Mouse (Mus musculus): Measurements from ENCODE around the gene Rheb. TPM values are rescaled to one million over a fixed set of nuclear protein-coding genes. Genes with fewer than 3 reads are reported as not detected.

The Rheb gene
- 100 TPM for polyA plus RNA-seq (2017; shearing (Covaris generic))

GRCm38 (mm10) chr5:24842274-24843102 lies at the start of gene Rheb:
Rheb (minus strand) TSS chr5:24842624.

DNA sequence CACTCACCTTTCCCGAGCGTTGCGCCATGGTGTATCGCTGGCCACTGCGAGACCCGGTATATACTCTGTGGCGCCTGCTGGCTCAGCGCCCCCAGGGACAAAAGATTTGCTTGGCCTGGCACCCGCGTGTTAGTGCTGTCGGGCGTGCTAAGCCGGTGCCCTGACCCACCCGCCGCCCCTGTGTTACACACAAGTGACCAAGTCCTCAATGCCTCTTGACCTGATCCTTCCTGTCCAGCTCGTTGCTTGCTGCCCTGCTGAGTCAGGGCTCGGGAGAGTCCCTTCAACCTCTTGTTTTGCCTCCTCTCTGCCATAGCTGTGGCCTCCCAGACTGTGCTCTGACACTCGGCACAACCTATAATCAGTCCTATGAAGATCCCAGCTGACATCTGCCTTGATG lies 84.6 kb downstream of the Rheb start, which contains the start of gene Crygn:
Gene Crygn, minus strand, starts transcription at position 193 of the 400 bp plus-strand sequence.

Other genes starting within 250 kb of the Rheb start
- 1.6 TPM for gene Smarcd3, start 218.2 kb downstream of the Rheb start, polyA plus RNA-seq (2017; shearing (Covaris generic))
- 97.9 TPM for gene Nub1, start 157.1 kb downstream of the Rheb start, polyA plus RNA-seq (2017; shearing (Covaris generic))
- gene Wdr86, start 111.9 kb downstream of the Rheb start, polyA plus RNA-seq (2017; shearing (Covaris generic)) = not detected
- 1.6 TPM for gene Crygn, start 84.6 kb downstream of the Rheb start, polyA plus RNA-seq (2017; shearing (Covaris generic))